Mouse (Mus musculus) heart, postnatal 0 days (tissue): Measurements from ENCODE around the gene Terb1.

Experiments used
- CTCF ChIP-seq: IDR thresholded peaks from 2 replicates; pipeline ENCODE4 v1.5.1; 2016; ENCODE audit warnings: antibody characterized with exemption, control low read depth, low read depth
- EP300 ChIP-seq: IDR thresholded peaks from 2 replicates; pipeline ENCODE4 v1.6.1; 2016; ENCODE audit warnings: antibody characterized with exemption, low read depth

- no peak for TF ChIP-seq CTCF
- TF ChIP-seq EP300: no peak
Measured at GRCm38 (mm10) chr8:104448796-104449195, 60.9 kb downstream of the Terb1 start.
